Mouse (Mus musculus): Measurements from ENCODE around the gene Gsc2.

DNA sequence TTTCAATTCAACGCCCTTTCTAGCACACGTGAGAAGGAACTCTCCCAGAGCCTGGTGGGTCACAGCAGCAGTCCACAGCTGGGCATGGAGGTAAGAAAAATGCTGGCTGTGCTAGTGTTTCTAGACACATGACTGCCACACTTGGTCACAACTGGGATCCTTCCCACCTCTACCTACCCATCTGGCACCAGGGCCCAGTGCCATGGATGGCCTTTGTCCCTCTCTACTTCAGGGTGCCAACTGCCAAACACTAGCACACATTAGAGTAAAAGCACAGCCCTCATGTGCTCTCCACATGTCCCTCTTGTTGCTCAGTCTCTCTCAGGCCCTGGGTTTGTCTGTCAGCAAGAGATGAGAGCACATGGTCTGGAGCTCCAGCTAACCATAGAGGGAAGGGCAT, 14.8 kb upstream of the Gsc2 start:
- no peak for TF ChIP-seq CTCF (conservative IDR thresholded peaks at IDR 0.05; ENCODE audit: low read length)
- no peak for TF ChIP-seq POU5F1 (IDR thresholded peaks at IDR 0.05; ENCODE audit: borderline replicate concordance, low read length)

Measured in E14TG2a.4 (cell line).